Mouse (Mus musculus) hindbrain, embryonic 14.5 days (tissue): ENCODE measurements around the gene Tas1r1. TPM values are rescaled to one million over a fixed set of nuclear protein-coding genes. Genes with fewer than 3 reads are reported as not detected.

ENCODE experiments used
- ATAC-seq: fragments of 200-750 bp; cut with Nextera tagmentation; 2 replicates; pipeline ENCODE4 v1.8.0; 2017; ENCODE audit warnings: moderate number of reproducible peaks, mild to moderate bottlenecking, moderate TSS enrichment, moderate library complexity; ENCODE audit not compliant: low FRiP score
- DNase-seq: peaks from one replicate; pipeline ENCODE4 v3.0.0-alpha.2; 2015; ENCODE audit warnings: low spot score
- H3K27ac ChIP-seq: fragments of 300-500 bp; sonication (generic); 2 replicates; pipeline ENCODE4 v1.5.1; 2014; ENCODE audit warnings: mild to moderate bottlenecking, moderate library complexity
- H3K27me3 ChIP-seq: fragments of 300-500 bp; sonication (generic); 2 replicates; pipeline ENCODE4 v1.6.1; 2014; ENCODE audit warnings: mild to moderate bottlenecking, low read length, mixed read lengths; ENCODE audit not compliant: control insufficient read depth, insufficient read depth
- H3K36me3 ChIP-seq: fragments of 300-500 bp; sonication (generic); replicated peaks from 2 replicates; pipeline ENCODE4 v1.6.1; 2014; ENCODE audit not compliant: control insufficient read depth, insufficient read depth
- H3K4me1 ChIP-seq: fragments of 300-500 bp; sonication (generic); replicated peaks from 2 replicates; pipeline ENCODE4 v1.6.1; 2014; ENCODE audit warnings: antibody characterized with exemption, low read length, mixed read lengths; ENCODE audit not compliant: control insufficient read depth, insufficient read depth
- H3K4me2 ChIP-seq: fragments of 300-500 bp; sonication (generic); replicated peaks from 2 replicates; pipeline ENCODE4 v1.6.1; 2014; ENCODE audit warnings: mild to moderate bottlenecking, moderate library complexity
- H3K4me3 ChIP-seq: fragments of 300-500 bp; sonication (generic); replicated peaks from 2 replicates; pipeline ENCODE4 v1.5.1; 2014; ENCODE audit warnings: mild to moderate bottlenecking, low read length
- H3K9ac ChIP-seq: fragments of 300-500 bp; sonication (generic); 2 replicates; pipeline ENCODE4 v1.6.1; 2014
- H3K9me3 ChIP-seq: fragments of 300-500 bp; sonication (generic); 2 replicates; pipeline ENCODE4 v1.6.1; 2016; ENCODE audit warnings: low read length; ENCODE audit not compliant: control insufficient read depth
- WGBS: fragments of 180-500 bp; shearing (Covaris S2); extraction: QIAGEN DNeasy Blood & Tissue Kit; methylation state at CpG from one replicate; pipeline ENCODE4 v1.1.7; 2014; 5-methylcytosine and 5-hydroxymethylcytosine counted together
- polyA plus RNA-seq: library from polyadenylated mRNA; unstranded; fragments of >200 nt; fragmentation: Nextera tagmentation; extraction: Ambion mirVana; gene quantifications from 2 replicates; pipeline ENCODE4 v1.2.1, GENCODE M21; 2014

Tas1r1 gene
- polyA plus RNA-seq, 1 experiment from 2014 or later = 1.0 TPM

GRCm38 (mm10) chr4:151986650-151987049 is 51.7 kb downstream of the Tas1r1 start:
- Histone ChIP-seq H3K4me3 (no peak overlapping the region), H3K27ac (no peak overlapping the region), H3K27me3 (no peaks in the 10 kb centered on the region), H3K4me2 (no peak overlapping the region), H3K36me3 (peaks cover 41% of the 10 kb centered on the region), H3K4me1 (peaks cover 8% of the 10 kb centered on the region; the same call in 1 of the 2 replicates), H3K9me3 (no peaks in the 10 kb centered on the region), H3K9ac (no peak overlapping the region)
- WGBS = 69% methylated on average over 8 of the region's 8 CpGs
- DNase-seq = no peak
- no peak for ATAC-seq

- Histone ChIP-seq H3K27me3 (no peaks in the 10 kb centered on the region), H3K9me3 (no peaks in the 10 kb centered on the region), H3K27ac (no peak overlapping the region), H3K4me2 (no peak overlapping the region), H3K4me3 (no peak overlapping the region), H3K36me3 (peaks cover 33% of the 10 kb centered on the region), H3K9ac (no peak overlapping the region), H3K4me1 (peaks cover 8% of the 10 kb centered on the region; the same call in 1 of the 2 replicates)
- ATAC-seq (no peak), DNase-seq (no peak)
- 48% methylated on average over 10 of the region's 10 CpGs for WGBS
Measured at GRCm38 (mm10) chr4:151985886-151986285, 52.5 kb downstream of the Tas1r1 start.

- Histone ChIP-seq H3K4me1 (peaks cover 8% of the 10 kb centered on the region; the same call in 1 of the 2 replicates), H3K9ac (no peak overlapping the region), H3K9me3 (no peaks in the 10 kb centered on the region), H3K27ac (no peak overlapping the region), H3K4me3 (no peak overlapping the region), H3K27me3 (no peaks in the 10 kb centered on the region), H3K4me2 (no peak overlapping the region), H3K36me3 (peaks cover 32% of the 10 kb centered on the region)
- ATAC-seq (no peak), DNase-seq (no peak)
- 43% methylated on average over 8 of the region's 9 CpGs for WGBS
Measured at GRCm38 (mm10) chr4:151983560-151983959, 54.8 kb downstream of the Tas1r1 start.

- H3K27me3 ChIP-seq = no peaks in the 10 kb centered on the region
- no peak overlapping the region for H3K27ac ChIP-seq
- H3K9me3 ChIP-seq = no peaks in the 10 kb centered on the region
- 72% methylated on average over 17 of the region's 17 CpGs for WGBS
- H3K36me3 ChIP-seq = peaks cover 36% of the 10 kb centered on the region
- H3K4me2 ChIP-seq = no peak overlapping the region
- H3K4me1 ChIP-seq = peaks cover 5% of the 10 kb centered on the region; the same call in 1 of the 2 replicates
- no peak overlapping the region for H3K4me3 ChIP-seq
- H3K9ac ChIP-seq = no peak overlapping the region
- ATAC-seq (no peak), DNase-seq (no peak)
Measured at GRCm38 (mm10) chr4:151983043-151983442, 55.3 kb downstream of the Tas1r1 start.

GRCm38 (mm10) chr4:151981363-151981762 is 57.0 kb downstream of the Tas1r1 start:
- 13% methylated on average over 5 of the region's 5 CpGs for WGBS
- no peak overlapping the region for H3K9ac ChIP-seq
- no peaks in the 10 kb centered on the region for H3K27me3 ChIP-seq
- no peak overlapping the region for H3K4me2 ChIP-seq
- H3K4me1 ChIP-seq = no peaks in the 10 kb centered on the region
- H3K27ac ChIP-seq = no peak overlapping the region
- peaks cover 37% of the 10 kb centered on the region for H3K36me3 ChIP-seq
- no peaks in the 10 kb centered on the region for H3K9me3 ChIP-seq
- ATAC-seq (peak; percentile 45), DNase-seq (peak; percentile 89)
- H3K4me3 ChIP-seq = no peak overlapping the region

- Histone ChIP-seq H3K9me3 (no peaks in the 10 kb centered on the region), H3K9ac (no peak overlapping the region), H3K4me1 (no peaks in the 10 kb centered on the region), H3K4me3 (no peak overlapping the region), H3K27ac (no peak overlapping the region), H3K27me3 (no peaks in the 10 kb centered on the region), H3K4me2 (no peak overlapping the region), H3K36me3 (peaks cover 42% of the 10 kb centered on the region)
- WGBS = 81% methylated on average over 8 of the region's 8 CpGs
- ATAC-seq (no peak), DNase-seq (no peak)
Measured at GRCm38 (mm10) chr4:151980699-151981098, 57.7 kb downstream of the Tas1r1 start.

Other genes starting within 250 kb of the Tas1r1 start
- 170 and 171 TPM in 2 replicates for gene Camta1, start 176.7 kb downstream of the Tas1r1 start, polyA plus RNA-seq
- gene Dnajc11, start 104.9 kb downstream of the Tas1r1 start, polyA plus RNA-seq = 72.0 TPM in 2 replicates
- gene Thap3, start 49.6 kb downstream of the Tas1r1 start, polyA plus RNA-seq = 22.2 and 25.1 TPM in 2 replicates
- gene Phf13, start 42.3 kb downstream of the Tas1r1 start, polyA plus RNA-seq = 20.6 and 26.4 TPM in 2 replicates
- gene Klhl21, start 29.8 kb downstream of the Tas1r1 start, polyA plus RNA-seq = 2.5 and 3.2 TPM in 2 replicates
- gene Zbtb48, start 10.9 kb downstream of the Tas1r1 start, polyA plus RNA-seq = 19.1 and 20.7 TPM in 2 replicates
- gene Nol9, start 753 bp upstream of the Tas1r1 start, polyA plus RNA-seq = 24.4 and 26.1 TPM in 2 replicates
- 10.0 and 10.9 TPM in 2 replicates for gene Plekhg5, start 33.9 kb upstream of the Tas1r1 start, polyA plus RNA-seq
- gene Tnfrsf25, start 77.4 kb upstream of the Tas1r1 start, polyA plus RNA-seq = 0.94 and 0.95 TPM in 2 replicates
- gene Espn, start 113.8 kb upstream of the Tas1r1 start, polyA plus RNA-seq = 0.25 and 0.40 TPM in 2 replicates
- gene Hes2, start 120.3 kb upstream of the Tas1r1 start, polyA plus RNA-seq = not detected in 2 replicates
- 352 and 396 TPM in 2 replicates for gene Acot7, start 139.6 kb upstream of the Tas1r1 start, polyA plus RNA-seq
- gene Gpr153, start 235.7 kb upstream of the Tas1r1 start, polyA plus RNA-seq = 23.1 and 27.8 TPM in 2 replicates